8 mouse cellular contexts compared by ENCODE assay signal in genomic region chr12:111514231-111514792, GRCm38 (mm10). TPM values are rescaled to one million over a fixed set of nuclear protein-coding genes. Genes with fewer than 3 reads are reported as not detected.
DNase-seq lines count a peak whose midpoint lies in the region; ATAC-seq lines count a peak whose summit lies in the region.

No protein-coding gene starts in this region.

- no peak overlapping the region for H3K4me3 ChIP-seq in heart, embryonic 13.5 days
- H3K4me3 ChIP-seq in intestine, embryonic 15.5 days (replicated peaks): no peak overlapping the region

- H3K9me3 ChIP-seq in heart, embryonic 13.5 days: no peaks in the 10 kb centered on the region
- H3K9me3 ChIP-seq in intestine, embryonic 15.5 days: no peaks in the 10 kb centered on the region

- no peak for ATAC-seq in heart, embryonic 13.5 days (ENCODE audit: extremely low read depth, insufficient number of reproducible peaks, low FRiP score, low TSS enrichment)
- no peak for ATAC-seq in intestine, embryonic 15.5 days

- no peaks in the 10 kb centered on the region for H3K27me3 ChIP-seq in heart, embryonic 13.5 days (replicated peaks)
- H3K27me3 ChIP-seq in intestine, embryonic 15.5 days (replicated peaks): no peaks in the 10 kb centered on the region

- H3K4me2 ChIP-seq in heart, embryonic 13.5 days: no peak overlapping the region
- no peak overlapping the region for H3K4me2 ChIP-seq in intestine, embryonic 15.5 days (replicated peaks)

- DNase-seq in heart, postnatal 14 days: no peak
- peak; percentile 36 to 51 for DNase-seq in right cerebral cortex, postnatal 10 days (ENCODE audit: low spot score in 2 of 2)
- DNase-seq in right cerebral cortex, postnatal 14 days: no peak
- DNase-seq in kidney, postnatal 25 days: peak; percentile 70 to 92
- no peak for DNase-seq in urinary bladder, postnatal 36 days (ENCODE audit: low spot score in 2 of 2)
- DNase-seq in gastrocnemius, postnatal 14 days: no peak

- H3K36me3 ChIP-seq in heart, embryonic 13.5 days: no peaks in the 10 kb centered on the region
- H3K36me3 ChIP-seq in intestine, embryonic 15.5 days: no peaks in the 10 kb centered on the region

- H3K4me1 ChIP-seq in heart, embryonic 13.5 days: peaks cover 10% of the 10 kb centered on the region
- no peaks in the 10 kb centered on the region for H3K4me1 ChIP-seq in intestine, embryonic 15.5 days (replicated peaks)

- 0 out of 2 replicates have a peak overlapping the region, but pooled peaks have one; percentile 10 for H3K9ac ChIP-seq in heart, embryonic 13.5 days
- H3K9ac ChIP-seq in intestine, embryonic 15.5 days: no peak overlapping the region

- no peak overlapping the region for H3K27ac ChIP-seq in heart, embryonic 13.5 days (replicated peaks)
- no peak overlapping the region for H3K27ac ChIP-seq in intestine, embryonic 15.5 days

- 60% methylated on average over 7 of the region's 7 CpGs for WGBS in heart, embryonic 13.5 days
- 67% methylated on average over 7 of the region's 7 CpGs for WGBS in intestine, embryonic 15.5 days

- intact Hi-C loops in heart, postnatal 14 days (cut with DNase I): no loop called here
- intact Hi-C loops in gastrocnemius, postnatal 14 days (cut with DNase I; ENCODE audit: low total_unique reads): no loop called here

RNA-seq across cellular contexts. Expression of gene Eif5, which starts 23.5 kb away (rescaled TPM):
- polyA plus RNA-seq in heart, embryonic 13.5 days (2015; fragmentation: Nextera tagmentation; extraction: Ambion mirVana): 389 and 441 TPM in 2 replicates
- total RNA-seq in heart, postnatal 14 days (2021): 100 to 1,000 TPM; 155 to 167 TPM
- 100 to 1,000 TPM; 111 to 128 TPM for total RNA-seq in gastrocnemius, postnatal 14 days (2021)
- polyA plus RNA-seq in intestine, embryonic 15.5 days (2015; fragmentation: Nextera tagmentation; extraction: Ambion mirVana): 574 and 692 TPM in 2 replicates

RNA-seq across cellular contexts. Expression of gene Gm266, which starts 28.7 kb away (rescaled TPM):
- 2.1 and 2.5 TPM in 2 replicates for polyA plus RNA-seq in heart, embryonic 13.5 days (2015; fragmentation: Nextera tagmentation; extraction: Ambion mirVana)
- 1 to 10 TPM; 1.2 to 1.7 TPM for total RNA-seq in heart, postnatal 14 days (2021)
- 1 to 10 TPM; 1.7 to 3.4 TPM for total RNA-seq in gastrocnemius, postnatal 14 days (2021)
- 17.7 and 19.9 TPM in 2 replicates for polyA plus RNA-seq in intestine, embryonic 15.5 days (2015; fragmentation: Nextera tagmentation; extraction: Ambion mirVana)

Comparison
In these comparisons a context has a peak if more than half of its experiments do, and no peak if none do; other contexts are left out.
1. DNase-seq: peak in right cerebral cortex, postnatal 10 days (2 of 2) and kidney, postnatal 25 days (2 of 2); none in heart, postnatal 14 days (0 of 2), right cerebral cortex, postnatal 14 days (single experiment), urinary bladder, postnatal 36 days (0 of 2) and gastrocnemius, postnatal 14 days (single experiment).